Comparison of ENCODE assay signal across 8 mouse cellular contexts in genomic region chr8:71405401-71406098, GRCm38 (mm10). TPM values are rescaled to one million over a fixed set of nuclear protein-coding genes. Genes with fewer than 3 reads are reported as not detected.
DNase-seq lines count a peak whose midpoint lies in the region; ATAC-seq lines count a peak whose summit lies in the region.

Ankle1 (plus strand) TSS chr8:71406010.

- peak; percentile 96 for DNase-seq in R1 (ENCODE audit: low read depth, low spot score)
- DNase-seq in cerebellum, postnatal 25 days, result peak; percentile 94 to 96
- DNase-seq in frontal cortex, postnatal 36 days (ENCODE audit: low spot score in 2 of 2), result peak; percentile 94
- DNase-seq in left cerebral cortex, adult 18-20 months (ENCODE audit: low spot score in 2 of 2), result peak; percentile 91 to 93
- DNase-seq in right cerebral cortex, adult 18-20 months, result peak; percentile 92
- DNase-seq in urinary bladder, postnatal 10 days (ENCODE audit: low spot score), result peak; percentile 84

- H3K4me2 ChIP-seq in hindbrain, embryonic 16.5 days (ENCODE audit: low read length), result peak within 1 kb of the TSS; percentile 99

- H3K27ac ChIP-seq in hindbrain, embryonic 16.5 days (ENCODE audit: low read depth, low read length), result no peak within 1 kb of the TSS
- H3K27ac ChIP-seq in macrophage, result peak within 1 kb of the TSS; percentile 29; the same call in 1 of the 2 replicates

- no peaks in the 10 kb centered on the region for H3K9me3 ChIP-seq in hindbrain, embryonic 16.5 days (ENCODE audit: control insufficient read depth, low read length)

- peaks cover 10% of the 10 kb centered on the region for H3K4me1 ChIP-seq in hindbrain, embryonic 16.5 days (ENCODE audit: control insufficient read depth, insufficient read depth, low read depth, low read length)

- peak; percentile 92 for ATAC-seq in hindbrain, embryonic 16.5 days

- H3K79me2 ChIP-seq in macrophage (ENCODE audit: inconsistent target), result peaks cover 3% of the 10 kb centered on the region; the same call in 1 of the 2 replicates

- peak within 1 kb of the TSS; percentile 56 for H3K4me3 ChIP-seq in hindbrain, embryonic 16.5 days (ENCODE audit: low read length)
- peak within 1 kb of the TSS; percentile 65 for H3K4me3 ChIP-seq in macrophage (ENCODE audit: inconsistent target)

- WGBS in hindbrain, embryonic 16.5 days, result 16% methylated on average over 31 of the region's 33 CpGs
- WGBS in macrophage (ENCODE audit: missing documents), result 13% methylated on average over 33 of the region's 33 CpGs

- peak within 1 kb of the TSS; percentile 59 for H3K9ac ChIP-seq in hindbrain, embryonic 16.5 days (ENCODE audit: low read depth, low read length)

- no peaks in the 10 kb centered on the region for H3K27me3 ChIP-seq in hindbrain, embryonic 16.5 days (replicated peaks; ENCODE audit: control insufficient read depth, insufficient read depth, low read length)

- no peaks in the 10 kb centered on the region for H3K36me3 ChIP-seq in hindbrain, embryonic 16.5 days (ENCODE audit: control insufficient read depth, insufficient read depth, low read length)
- no peaks in the 10 kb centered on the region for H3K36me3 ChIP-seq in macrophage (ENCODE audit: inconsistent target)

RNA-seq across cellular contexts. Expression of gene Ankle1, which starts in this region (rescaled TPM):
- 8.8 and 9.8 TPM in 2 replicates for polyA plus RNA-seq in hindbrain, embryonic 16.5 days (2015; fragmentation: Nextera tagmentation; extraction: Ambion mirVana)
- under 1 TPM; 0.21 to 0.26 TPM for total RNA-seq in left cerebral cortex, adult 18-20 months (2021)
- total RNA-seq in macrophage (2018; cell fraction: chromatin; rRNA removed), result 10 to 100 TPM in 3 of 26 experiments, 1 to 10 TPM in 16, under 1 TPM in 6, not detected in 1; 0.55 to 23.8 (median 2.6) TPM
- 1 to 10 TPM in 1 of 26 experiments, under 1 TPM in 19, not detected in 6; 0.05 to 1.4 (median 0.25) TPM for total RNA-seq in macrophage (2018; cell fraction: cytosol; rRNA removed)
- 10 to 100 TPM in 1 of 26 experiments, 1 to 10 TPM in 16, under 1 TPM in 8, not detected in 1; 0.25 to 19.8 (median 1.3) TPM for total RNA-seq in macrophage (2018; cell fraction: nucleus; rRNA removed)
- polyA plus RNA-seq in macrophage (2018), result 0.33 to 1.1 TPM in 2 of 3 replicates, not detected in the other

Comparison
In these comparisons a context has a peak if more than half of its experiments do, and no peak if none do; other contexts are left out.
1. Peak in DNase-seq in left cerebral cortex, adult 18-20 months; RNA of the gene not detected or under 1 TPM.